Mouse (Mus musculus) megakaryocyte, embryonic 14.5 days (primary cell): ENCODE data around the gene Kctd4.

Experiments used
- FLI1 ChIP-seq: IDR thresholded peaks from 2 replicates; pipeline ENCODE4 v1.6.1; 2012; ENCODE audit warnings: low read length, inconsistent platforms, mixed read lengths
- GATA1 ChIP-seq: IDR thresholded peaks from 3 replicates; pipeline ENCODE4 v1.6.1; 2012; ENCODE audit warnings: mixed read lengths, low read length, inconsistent platforms, borderline replicate concordance

- TF ChIP-seq GATA1 (no peak), FLI1 (no peak)
These were observed 32.2 kb downstream of the Kctd4 start for GRCm38 (mm10) chr14:75986878-75987483.
